Mouse (Mus musculus) cerebellum, adult 2 months (tissue): ENCODE measurements at regions not wholly inside any gene's neighbourhood (a gene's known extent, or its start where the extent isn't known, plus 50 kb on each side); places are given as distances from the start of the nearest gene placed in this dataset.

Experiments
- CTCF ChIP-seq: fragments of 200-500 bp; IDR thresholded peaks from 2 replicates; pipeline ENCODE4 v1.5.1; 2011; ENCODE audit warnings: low read depth, mild to moderate bottlenecking, control low read depth, low read length, moderate library complexity, borderline replicate concordance; ENCODE audit not compliant: insufficient read depth
- POLR2A ChIP-seq: fragments of 200-500 bp; IDR thresholded peaks from 2 replicates; pipeline ENCODE4 v1.6.1; 2011; ENCODE audit warnings: low read length, control low read depth, borderline replicate concordance; ENCODE audit not compliant: insufficient read depth

DNA sequence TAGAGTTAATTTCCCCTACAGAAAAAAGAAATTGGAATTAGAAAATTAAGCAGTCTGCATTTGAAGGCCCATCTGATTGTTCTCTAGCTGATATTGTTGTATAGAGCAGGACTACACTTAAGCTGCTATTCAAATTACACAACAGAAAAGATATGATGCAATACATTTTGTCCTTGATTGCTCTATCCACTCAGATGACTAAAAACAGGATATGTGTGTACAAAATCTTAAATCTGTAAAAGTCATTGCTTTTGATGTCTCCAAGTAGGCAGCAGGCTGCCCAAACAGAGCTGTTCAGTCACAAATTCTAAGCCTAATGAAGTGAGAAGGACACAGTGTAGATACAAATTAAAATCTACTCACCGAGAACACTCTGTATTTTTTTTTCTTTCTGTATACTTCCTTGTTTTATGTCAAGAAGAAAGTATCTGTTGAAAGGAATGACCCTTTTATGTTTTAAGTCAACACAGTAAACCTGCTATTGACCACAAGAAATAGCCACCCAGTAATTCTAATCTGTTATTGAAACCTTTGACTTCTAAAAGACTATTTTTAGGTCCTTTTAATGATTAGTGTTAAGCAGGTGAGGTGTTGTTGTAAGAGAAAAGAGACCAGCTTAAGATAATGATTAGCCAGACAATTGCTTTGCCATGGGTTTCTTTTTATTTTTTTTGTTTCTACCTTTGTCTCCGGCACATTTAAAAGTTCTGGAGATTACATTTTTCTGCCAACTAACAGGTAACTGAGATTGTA is 315.0 kb upstream of the Cited2 start:
- TF ChIP-seq CTCF: no peak
- TF ChIP-seq POLR2A: no peak
